Mouse (Mus musculus) layer of hippocampus, adult 9-11 months (tissue): ENCODE results near the gene Trappc6a.

Source experiments
- DNase-seq: peaks from one replicate; pipeline ENCODE4 v3.0.0; 2022

Gene Trappc6a

GRCm38 (mm10) chr7:19562643-19563410 lies 54.6 kb downstream of the Trappc6a start, which contains the start of gene Ppp1r37:
Gene Ppp1r37 (minus strand): TSS chr7:19563076.
- no peak for DNase-seq

GRCm38 (mm10) chr7:19563884-19564283 lies 55.7 kb downstream of the Trappc6a start:
- DNase-seq: no peak

- no peak for DNase-seq
These were observed 56.3 kb downstream of the Trappc6a start for GRCm38 (mm10) chr7:19564455-19564854.
